Mouse (Mus musculus): ENCODE measurements around the gene Hps5. TPM values are rescaled to one million over a fixed set of nuclear protein-coding genes. Genes with fewer than 3 reads are reported as not detected.

Gene Hps5
- polyA plus RNA-seq, 1 experiment from 2014 or later: 6.4 TPM

GRCm38 (mm10) chr7:46814012-46814411 lies 18.1 kb upstream of the Hps5 start:
- no peaks in the 10 kb centered on the region for H3K9me3 ChIP-seq (ENCODE audit: control insufficient read depth, low read length)
- no peak for DNase-seq (ENCODE audit: low spot score)
- peaks cover 21% of the 10 kb centered on the region for H3K36me3 ChIP-seq (ENCODE audit: control insufficient read depth, insufficient read depth, low read length)
- H3K27me3 ChIP-seq (ENCODE audit: control insufficient read depth, insufficient read depth, low read length): no peaks in the 10 kb centered on the region
- H3K4me3 ChIP-seq (ENCODE audit: low read depth, low read length): no peak overlapping the region
- WGBS: 90% methylated on average over 4 of the region's 4 CpGs
- H3K9ac ChIP-seq (ENCODE audit: low read length): no peak overlapping the region
- H3K4me2 ChIP-seq (replicated peaks; ENCODE audit: low read depth): no peak overlapping the region
- ATAC-seq (ENCODE audit: low FRiP score, low TSS enrichment): no peak
- H3K27ac ChIP-seq (replicated peaks): no peak overlapping the region
- H3K4me1 ChIP-seq (replicated peaks; ENCODE audit: control insufficient read depth, insufficient read depth): no peaks in the 10 kb centered on the region
- TF ChIP-seq EP300 (optimal IDR thresholded peaks at IDR 0.05): no peak
- no peak for TF ChIP-seq CTCF (IDR thresholded peaks at IDR 0.05; ENCODE audit: low read depth)

GRCm38 (mm10) chr7:46810325-46810724 lies 14.5 kb upstream of the Hps5 start:
- H3K4me3 ChIP-seq (ENCODE audit: low read depth, low read length): no peak overlapping the region
- H3K4me1 ChIP-seq (replicated peaks; ENCODE audit: control insufficient read depth, insufficient read depth): no peaks in the 10 kb centered on the region
- DNase-seq (ENCODE audit: low spot score): no peak
- no peak overlapping the region for H3K4me2 ChIP-seq (replicated peaks; ENCODE audit: low read depth)
- no peak overlapping the region for H3K27ac ChIP-seq (replicated peaks)
- no peaks in the 10 kb centered on the region for H3K9me3 ChIP-seq (ENCODE audit: control insufficient read depth, low read length)
- H3K36me3 ChIP-seq (ENCODE audit: control insufficient read depth, insufficient read depth, low read length): peaks cover 13% of the 10 kb centered on the region
- TF ChIP-seq CTCF (IDR thresholded peaks at IDR 0.05; ENCODE audit: low read depth) (no peak; the same call in 1 of the 2 replicates), EP300 (optimal IDR thresholded peaks at IDR 0.05) (no peak)
- WGBS: 94% methylated on average over 6 of the region's 6 CpGs
- no peak overlapping the region for H3K9ac ChIP-seq (ENCODE audit: low read length)
- ATAC-seq (ENCODE audit: low FRiP score, low TSS enrichment): no peak
- no peaks in the 10 kb centered on the region for H3K27me3 ChIP-seq (ENCODE audit: control insufficient read depth, insufficient read depth, low read length)

GRCm38 (mm10) chr7:46796779-46797178 lies 915 bp upstream of the Hps5 start:
- no peak for TF ChIP-seq CTCF (IDR thresholded peaks at IDR 0.05; ENCODE audit: low read depth)
- Histone ChIP-seq H3K36me3 (ENCODE audit: control insufficient read depth, insufficient read depth, low read length) (peaks cover 3% of the 10 kb centered on the region; the same call in 1 of the 2 replicates), H3K9ac (ENCODE audit: low read length) (peak overlapping the region; percentile 94), H3K4me2 (replicated peaks; ENCODE audit: low read depth) (peak overlapping the region; percentile 69), H3K4me1 (replicated peaks; ENCODE audit: control insufficient read depth, insufficient read depth) (no peaks in the 10 kb centered on the region), H3K27me3 (ENCODE audit: control insufficient read depth, insufficient read depth, low read length) (no peaks in the 10 kb centered on the region), H3K9me3 (ENCODE audit: control insufficient read depth, low read length) (no peaks in the 10 kb centered on the region), H3K27ac (replicated peaks) (no peak overlapping the region), H3K4me3 (ENCODE audit: low read depth, low read length) (peak overlapping the region; percentile 90)
- 37% methylated on average over 6 of the region's 6 CpGs for WGBS
- DNase-seq (ENCODE audit: low spot score) (no peak), ATAC-seq (ENCODE audit: low FRiP score, low TSS enrichment) (no peak)

- Histone ChIP-seq H3K36me3 (ENCODE audit: control insufficient read depth, insufficient read depth, low read length) (no peaks in the 10 kb centered on the region), H3K27ac (replicated peaks) (peak overlapping the region; percentile 88), H3K27me3 (ENCODE audit: control insufficient read depth, insufficient read depth, low read length) (no peaks in the 10 kb centered on the region), H3K9me3 (ENCODE audit: control insufficient read depth, low read length) (no peaks in the 10 kb centered on the region), H3K9ac (ENCODE audit: low read length) (peak overlapping the region; percentile 94), H3K4me2 (replicated peaks; ENCODE audit: low read depth) (peak overlapping the region; percentile 69), H3K4me1 (replicated peaks; ENCODE audit: control insufficient read depth, insufficient read depth) (no peaks in the 10 kb centered on the region), H3K4me3 (ENCODE audit: low read depth, low read length) (peak overlapping the region; percentile 90)
- no peak for DNase-seq (ENCODE audit: low spot score)
- WGBS: 1% methylated on average over 31 of the region's 31 CpGs
- TF ChIP-seq CTCF (IDR thresholded peaks at IDR 0.05; ENCODE audit: low read depth): no peak
- TF ChIP-seq EP300 (optimal IDR thresholded peaks at IDR 0.05): no peak
- ATAC-seq (ENCODE audit: low FRiP score, low TSS enrichment): peak; percentile 66
These were observed 379 bp upstream of the Hps5 start for GRCm38 (mm10) chr7:46796206-46796679.

- no peak overlapping the region for H3K4me3 ChIP-seq (ENCODE audit: low read depth, low read length)
- no peak for TF ChIP-seq CTCF (IDR thresholded peaks at IDR 0.05; ENCODE audit: low read depth)
- TF ChIP-seq EP300 (optimal IDR thresholded peaks at IDR 0.05): no peak
- H3K4me2 ChIP-seq (replicated peaks; ENCODE audit: low read depth): no peak overlapping the region
- no peaks in the 10 kb centered on the region for H3K27me3 ChIP-seq (ENCODE audit: control insufficient read depth, insufficient read depth, low read length)
- ATAC-seq (ENCODE audit: low FRiP score, low TSS enrichment): no peak
- no peak overlapping the region for H3K27ac ChIP-seq (replicated peaks)
- no peak overlapping the region for H3K9ac ChIP-seq (ENCODE audit: low read length)
- H3K9me3 ChIP-seq (ENCODE audit: control insufficient read depth, low read length): no peaks in the 10 kb centered on the region
- H3K36me3 ChIP-seq (ENCODE audit: control insufficient read depth, insufficient read depth, low read length): 0 out of 2 replicates have a peak, but pooled peaks cover 2% of the 10 kb centered on the region
- H3K4me1 ChIP-seq (replicated peaks; ENCODE audit: control insufficient read depth, insufficient read depth): no peaks in the 10 kb centered on the region
- DNase-seq (ENCODE audit: low spot score): no peak
- WGBS: 81% methylated on average over 4 of the region's 4 CpGs
These were observed 2.0 kb downstream of the Hps5 start for GRCm38 (mm10) chr7:46793871-46794270.

GRCm38 (mm10) chr7:46789177-46789849 lies 6.6 kb downstream of the Hps5 start:
- DNase-seq (ENCODE audit: low spot score) (no peak), ATAC-seq (ENCODE audit: low FRiP score, low TSS enrichment) (no peak)
- no peaks in the 10 kb centered on the region for H3K4me1 ChIP-seq (replicated peaks; ENCODE audit: control insufficient read depth, insufficient read depth)
- H3K27me3 ChIP-seq (ENCODE audit: control insufficient read depth, insufficient read depth, low read length): no peaks in the 10 kb centered on the region
- no peak overlapping the region for H3K4me3 ChIP-seq (ENCODE audit: low read depth, low read length)
- WGBS: 87% methylated on average over 5 of the region's 5 CpGs
- TF ChIP-seq CTCF (IDR thresholded peaks at IDR 0.05; ENCODE audit: low read depth) (no peak), EP300 (optimal IDR thresholded peaks at IDR 0.05) (no peak)
- no peak overlapping the region for H3K9ac ChIP-seq (ENCODE audit: low read length)
- H3K9me3 ChIP-seq (ENCODE audit: control insufficient read depth, low read length): no peaks in the 10 kb centered on the region
- H3K4me2 ChIP-seq (replicated peaks; ENCODE audit: low read depth): no peak overlapping the region
- no peak overlapping the region for H3K27ac ChIP-seq (replicated peaks)
- H3K36me3 ChIP-seq (ENCODE audit: control insufficient read depth, insufficient read depth, low read length): peaks cover 11% of the 10 kb centered on the region

All from stomach, postnatal 0 days (tissue).